Mouse (Mus musculus) sigmoid colon, adult 10 weeks (tissue): ENCODE results near the gene Olfr996. TPM values are rescaled to one million over a fixed set of nuclear protein-coding genes. Genes with fewer than 3 reads are reported as not detected.

Experiments used
- polyA plus RNA-seq: library from polyadenylated mRNA; stranded (reverse); fragments of 350-450 nt; fragmentation: Illumina TruSeq; extraction: RNeasy Lipid Tissue Mini Kit (QIAGEN cat#74804); gene quantifications from one replicate; pipeline ENCODE4 v1.2.3, GENCODE M21; 2014; ENCODE audit warnings: low read depth, low replicate concordance

Olfr996 gene
- polyA plus RNA-seq = not detected

GRCm38 (mm10) chr2:85578915-85579314 is at the start of gene Olfr996:
Gene Olfr996 (plus strand): TSS chr2:85579215.

GRCm38 (mm10) chr2:85588648-85589047 is 9.6 kb downstream of the Olfr996 start, which contains the start of gene Olfr998:
Gene Olfr998 (plus strand): TSS chr2:85588948.

GRCm38 (mm10) chr2:85611803-85612202 is 32.8 kb downstream of the Olfr996 start, which contains the start of gene Olfr1000:
Gene Olfr1000 (minus strand): TSS chr2:85611903.

Other genes starting within 250 kb of the Olfr996 start
- not detected for gene Olfr987, start 239.9 kb upstream of the Olfr996 start, polyA plus RNA-seq
- gene Olfr988, start 216.0 kb upstream of the Olfr996 start, polyA plus RNA-seq = not detected
- gene Olfr992, start 169.7 kb upstream of the Olfr996 start, polyA plus RNA-seq = not detected
- gene Olfr993, start 164.3 kb upstream of the Olfr996 start, polyA plus RNA-seq = not detected
- not detected for gene Olfr994, start 142.8 kb upstream of the Olfr996 start, polyA plus RNA-seq
- gene Olfr995, start 135.6 kb upstream of the Olfr996 start, polyA plus RNA-seq = not detected
- gene 4833423E24Rik, start 60.2 kb upstream of the Olfr996 start, polyA plus RNA-seq = not detected
- not detected for gene Olfr998, start 9.7 kb downstream of the Olfr996 start, polyA plus RNA-seq
- not detected for gene Olfr1000, start 32.7 kb downstream of the Olfr996 start, polyA plus RNA-seq
- gene Olfr1002, start 71.5 kb downstream of the Olfr996 start, polyA plus RNA-seq = not detected
- not detected for gene Olfr154, start 85.2 kb downstream of the Olfr996 start, polyA plus RNA-seq
- not detected for gene Olfr1006, start 99.6 kb downstream of the Olfr996 start, polyA plus RNA-seq
- gene Olfr1008, start 110.2 kb downstream of the Olfr996 start, polyA plus RNA-seq = not detected
- gene Olfr1009, start 136.2 kb downstream of the Olfr996 start, polyA plus RNA-seq = not detected
- not detected for gene Olfr1012, start 183.6 kb downstream of the Olfr996 start, polyA plus RNA-seq
- gene Olfr1013, start 187.9 kb downstream of the Olfr996 start, polyA plus RNA-seq = not detected
- gene Olfr1014, start 193.5 kb downstream of the Olfr996 start, polyA plus RNA-seq = not detected
- gene Olfr1015, start 202.8 kb downstream of the Olfr996 start, polyA plus RNA-seq = not detected
- not detected for gene Olfr1016, start 223.3 kb downstream of the Olfr996 start, polyA plus RNA-seq
- not detected for gene Olfr1018, start 239.3 kb downstream of the Olfr996 start, polyA plus RNA-seq